8 mouse cellular contexts compared by ENCODE assay signal in the genomic region with DNA sequence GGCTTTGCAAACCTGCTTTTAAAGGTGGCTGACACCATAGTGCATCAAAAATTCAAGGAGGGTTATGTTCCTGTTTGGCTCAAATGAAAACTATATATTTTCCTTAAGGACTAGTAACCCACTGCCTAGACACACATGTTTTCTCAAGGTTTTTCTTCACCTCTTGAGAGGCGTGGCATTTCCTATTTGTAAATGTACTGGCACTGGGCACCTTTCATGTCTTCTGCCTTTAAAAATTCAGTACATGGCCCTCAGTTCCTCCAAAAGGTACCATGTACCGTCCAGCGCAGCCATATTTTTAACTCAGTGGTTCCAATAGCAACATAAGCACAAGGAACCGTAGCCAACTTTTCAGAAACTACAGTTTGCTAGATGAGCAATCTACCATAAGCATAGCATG.
DNase-seq lines count a peak whose midpoint lies in the region; ATAC-seq lines count a peak whose summit lies in the region.

No protein-coding gene starts in this region.

- no peaks in the 10 kb centered on the region for H3K9me3 ChIP-seq in kidney, embryonic 14.5 days (ENCODE audit: control insufficient read depth, low read length)
- H3K9me3 ChIP-seq in embryonic facial prominence, embryonic 12.5 days, result no peaks in the 10 kb centered on the region
- H3K9me3 ChIP-seq in hindbrain, embryonic 16.5 days (ENCODE audit: control insufficient read depth, low read length), result no peaks in the 10 kb centered on the region
- H3K9me3 ChIP-seq in midbrain, embryonic 15.5 days, result no peaks in the 10 kb centered on the region

- intact Hi-C loops in left cerebral cortex, postnatal 14 days (cut with DNase I), result no loop called here

- H3K9ac ChIP-seq in kidney, embryonic 14.5 days (ENCODE audit: low read depth, low read length), result peak overlapping the region; percentile 75; the same call in 1 of the 2 replicates
- no peak overlapping the region for H3K9ac ChIP-seq in embryonic facial prominence, embryonic 12.5 days
- H3K9ac ChIP-seq in hindbrain, embryonic 16.5 days (ENCODE audit: low read depth, low read length), result peak overlapping the region; percentile 95
- H3K9ac ChIP-seq in midbrain, embryonic 15.5 days, result peak overlapping the region; percentile 74; the same call in 1 of the 2 replicates

- H3K4me3 ChIP-seq in kidney, embryonic 14.5 days (ENCODE audit: low read length), result peak overlapping the region; percentile 73
- peak overlapping the region; percentile 92 for H3K4me3 ChIP-seq in embryonic facial prominence, embryonic 12.5 days
- H3K4me3 ChIP-seq in hindbrain, embryonic 16.5 days (ENCODE audit: low read length), result peak overlapping the region; percentile 98
- H3K4me3 ChIP-seq in midbrain, embryonic 15.5 days, result peak overlapping the region; percentile 92

- peaks cover 10% of the 10 kb centered on the region for H3K4me1 ChIP-seq in kidney, embryonic 14.5 days (ENCODE audit: control insufficient read depth, insufficient read depth, low read length)
- H3K4me1 ChIP-seq in embryonic facial prominence, embryonic 12.5 days, result peaks cover 11% of the 10 kb centered on the region
- H3K4me1 ChIP-seq in hindbrain, embryonic 16.5 days (ENCODE audit: control insufficient read depth, insufficient read depth, low read depth, low read length), result peaks cover 13% of the 10 kb centered on the region
- peaks cover 23% of the 10 kb centered on the region for H3K4me1 ChIP-seq in midbrain, embryonic 15.5 days

- no peak overlapping the region for H3K27ac ChIP-seq in kidney, embryonic 14.5 days (ENCODE audit: low read depth, low read length)
- H3K27ac ChIP-seq in embryonic facial prominence, embryonic 12.5 days, result no peak overlapping the region
- H3K27ac ChIP-seq in hindbrain, embryonic 16.5 days (ENCODE audit: low read depth, low read length), result no peak overlapping the region
- H3K27ac ChIP-seq in midbrain, embryonic 15.5 days, result no peak overlapping the region

- 75% methylated on average over 4 of the region's 4 CpGs for WGBS in kidney, embryonic 14.5 days
- WGBS in embryonic facial prominence, embryonic 12.5 days, result 71% methylated on average over 4 of the region's 4 CpGs
- WGBS in hindbrain, embryonic 16.5 days, result 79% methylated on average over 4 of the region's 4 CpGs
- WGBS in midbrain, embryonic 15.5 days, result 79% methylated on average over 4 of the region's 4 CpGs

- H3K27me3 ChIP-seq in kidney, embryonic 14.5 days (ENCODE audit: control insufficient read depth, insufficient read depth, low read length), result no peaks in the 10 kb centered on the region
- no peaks in the 10 kb centered on the region for H3K27me3 ChIP-seq in embryonic facial prominence, embryonic 12.5 days
- no peaks in the 10 kb centered on the region for H3K27me3 ChIP-seq in hindbrain, embryonic 16.5 days (replicated peaks; ENCODE audit: control insufficient read depth, insufficient read depth, low read length)
- H3K27me3 ChIP-seq in midbrain, embryonic 15.5 days (replicated peaks), result no peaks in the 10 kb centered on the region

- no peak for ATAC-seq in kidney, embryonic 14.5 days (ENCODE audit: low FRiP score, low TSS enrichment)
- no peak for ATAC-seq in embryonic facial prominence, embryonic 12.5 days (ENCODE audit: insufficient number of reproducible peaks, insufficient read depth, low FRiP score, low TSS enrichment)
- no peak for ATAC-seq in hindbrain, embryonic 16.5 days
- ATAC-seq in midbrain, embryonic 15.5 days (replicated peaks), result no peak

- no peak for DNase-seq in kidney, postnatal 4 days
- DNase-seq in adrenal gland, adult 8-10 months, result no peak
- DNase-seq in left cerebral cortex, postnatal 14 days (ENCODE audit: low spot score in 2 of 2), result no peak
- no peak for DNase-seq in layer of hippocampus, postnatal 36 days

- H3K4me2 ChIP-seq in kidney, embryonic 14.5 days (replicated peaks; ENCODE audit: low read depth, low read length), result peak overlapping the region; percentile 77
- peak overlapping the region; percentile 93 for H3K4me2 ChIP-seq in embryonic facial prominence, embryonic 12.5 days (replicated peaks)
- peak overlapping the region; percentile 84 for H3K4me2 ChIP-seq in hindbrain, embryonic 16.5 days (ENCODE audit: low read length)
- peak overlapping the region; percentile 78 for H3K4me2 ChIP-seq in midbrain, embryonic 15.5 days

- peaks cover 19% of the 10 kb centered on the region for H3K36me3 ChIP-seq in kidney, embryonic 14.5 days (ENCODE audit: control insufficient read depth, insufficient read depth, low read length)
- peaks cover 20% of the 10 kb centered on the region for H3K36me3 ChIP-seq in embryonic facial prominence, embryonic 12.5 days
- peaks cover 10% of the 10 kb centered on the region; the same call in 1 of the 2 replicates for H3K36me3 ChIP-seq in hindbrain, embryonic 16.5 days (ENCODE audit: control insufficient read depth, insufficient read depth, low read length)
- H3K36me3 ChIP-seq in midbrain, embryonic 15.5 days (replicated peaks), result peaks cover 3% of the 10 kb centered on the region; the same call in 1 of the 2 replicates
